Mouse (Mus musculus): ENCODE data around the gene Ppp1r1a. TPM values are rescaled to one million over a fixed set of nuclear protein-coding genes. Genes with fewer than 3 reads are reported as not detected.
A peak's percentile ranks its signal among the peaks of the same experiment; 100 is the strongest.

Gene Ppp1r1a
- polyA plus RNA-seq, 1 experiment from 2014 or later, result 23.5 TPM

GRCm38 (mm10) chr15:103501186-103501585, 36.6 kb downstream of the Ppp1r1a start:
- Histone ChIP-seq H3K9ac (replicated peaks; ENCODE audit: low read length) (no peak overlapping the region), H3K9me3 (ENCODE audit: low read length) (no peaks in the 10 kb centered on the region), H3K27me3 (ENCODE audit: insufficient read depth, low read length) (peaks cover 24% of the 10 kb centered on the region), H3K4me2 (replicated peaks; ENCODE audit: low read depth, low read length) (no peak overlapping the region), H3K27ac (ENCODE audit: low read length) (no peak overlapping the region), H3K36me3 (ENCODE audit: insufficient read depth, low read length) (no peaks in the 10 kb centered on the region), H3K4me1 (ENCODE audit: insufficient read depth, low read length) (peaks cover 16% of the 10 kb centered on the region; the same call in 1 of the 2 replicates), H3K4me3 (ENCODE audit: low read length) (no peak overlapping the region)
- ATAC-seq (ENCODE audit: low FRiP score, low TSS enrichment), result no peak
- WGBS, result 54% methylated on average over 2 of the region's 2 CpGs

DNA sequence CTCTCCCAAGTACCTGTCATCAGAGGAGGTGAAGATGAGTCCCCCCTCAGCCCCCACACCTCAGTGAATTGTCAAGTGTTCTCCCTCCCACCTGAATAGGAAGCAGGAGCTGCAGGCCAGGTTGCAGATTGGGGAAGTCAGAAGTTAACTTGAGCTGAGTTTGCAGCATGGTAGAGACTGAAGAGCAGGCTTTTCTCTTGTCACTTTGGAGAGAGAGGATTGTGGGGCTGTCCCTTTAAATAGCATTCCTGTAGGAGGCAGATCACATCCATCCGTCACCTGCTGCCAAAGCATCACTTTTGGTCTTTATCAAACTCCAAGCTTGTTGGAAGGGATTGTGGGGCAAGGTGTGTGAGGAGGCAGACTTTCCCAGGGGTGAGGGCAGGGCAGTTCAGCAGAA, 37.1 kb downstream of the Ppp1r1a start:
- no peak overlapping the region for H3K4me3 ChIP-seq (ENCODE audit: low read length)
- no peaks in the 10 kb centered on the region for H3K36me3 ChIP-seq (ENCODE audit: insufficient read depth, low read length)
- H3K9me3 ChIP-seq (ENCODE audit: low read length), result no peaks in the 10 kb centered on the region
- no peak for ATAC-seq (ENCODE audit: low FRiP score, low TSS enrichment)
- peaks cover 24% of the 10 kb centered on the region for H3K27me3 ChIP-seq (ENCODE audit: insufficient read depth, low read length)
- H3K4me1 ChIP-seq (ENCODE audit: insufficient read depth, low read length), result peaks cover 16% of the 10 kb centered on the region; the same call in 1 of the 2 replicates
- H3K27ac ChIP-seq (ENCODE audit: low read length), result no peak overlapping the region
- no peak overlapping the region for H3K4me2 ChIP-seq (replicated peaks; ENCODE audit: low read depth, low read length)
- 65% methylated on average over 1 of the region's 1 CpGs for WGBS
- H3K9ac ChIP-seq (replicated peaks; ENCODE audit: low read length), result no peak overlapping the region

DNA sequence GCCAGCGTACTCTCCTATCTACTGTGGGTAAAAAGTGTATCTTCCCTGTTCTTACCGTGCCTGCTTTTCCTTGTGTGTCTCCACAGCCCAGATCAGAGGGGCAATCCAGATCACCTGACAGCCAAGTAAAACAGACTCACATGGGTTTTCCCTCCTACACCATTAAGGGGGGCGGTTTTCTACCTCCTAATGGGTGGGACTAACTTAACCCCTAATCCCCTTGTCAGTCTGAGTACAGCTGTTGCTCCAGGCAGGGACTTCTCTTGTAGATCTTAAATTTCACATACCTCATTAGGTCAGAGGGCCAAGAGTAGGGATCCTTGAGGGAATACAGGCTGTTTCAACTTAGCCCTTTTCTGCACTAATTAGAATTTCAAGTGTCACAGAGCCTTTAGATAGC, 39.6 kb downstream of the Ppp1r1a start:
- no peak for ATAC-seq (ENCODE audit: low FRiP score, low TSS enrichment)
- peaks cover 5% of the 10 kb centered on the region; the same call in 1 of the 2 replicates for H3K27me3 ChIP-seq (ENCODE audit: insufficient read depth, low read length)
- H3K4me2 ChIP-seq (replicated peaks; ENCODE audit: low read depth, low read length), result no peak overlapping the region
- H3K9ac ChIP-seq (replicated peaks; ENCODE audit: low read length), result no peak overlapping the region
- H3K36me3 ChIP-seq (ENCODE audit: insufficient read depth, low read length), result no peaks in the 10 kb centered on the region
- H3K9me3 ChIP-seq (ENCODE audit: low read length), result no peaks in the 10 kb centered on the region
- peaks cover 13% of the 10 kb centered on the region; the same call in 1 of the 2 replicates for H3K4me1 ChIP-seq (ENCODE audit: insufficient read depth, low read length)
- H3K27ac ChIP-seq (ENCODE audit: low read length), result no peak overlapping the region
- no peak overlapping the region for H3K4me3 ChIP-seq (ENCODE audit: low read length)
- WGBS, result 24% methylated on average over 3 of the region's 3 CpGs

DNA sequence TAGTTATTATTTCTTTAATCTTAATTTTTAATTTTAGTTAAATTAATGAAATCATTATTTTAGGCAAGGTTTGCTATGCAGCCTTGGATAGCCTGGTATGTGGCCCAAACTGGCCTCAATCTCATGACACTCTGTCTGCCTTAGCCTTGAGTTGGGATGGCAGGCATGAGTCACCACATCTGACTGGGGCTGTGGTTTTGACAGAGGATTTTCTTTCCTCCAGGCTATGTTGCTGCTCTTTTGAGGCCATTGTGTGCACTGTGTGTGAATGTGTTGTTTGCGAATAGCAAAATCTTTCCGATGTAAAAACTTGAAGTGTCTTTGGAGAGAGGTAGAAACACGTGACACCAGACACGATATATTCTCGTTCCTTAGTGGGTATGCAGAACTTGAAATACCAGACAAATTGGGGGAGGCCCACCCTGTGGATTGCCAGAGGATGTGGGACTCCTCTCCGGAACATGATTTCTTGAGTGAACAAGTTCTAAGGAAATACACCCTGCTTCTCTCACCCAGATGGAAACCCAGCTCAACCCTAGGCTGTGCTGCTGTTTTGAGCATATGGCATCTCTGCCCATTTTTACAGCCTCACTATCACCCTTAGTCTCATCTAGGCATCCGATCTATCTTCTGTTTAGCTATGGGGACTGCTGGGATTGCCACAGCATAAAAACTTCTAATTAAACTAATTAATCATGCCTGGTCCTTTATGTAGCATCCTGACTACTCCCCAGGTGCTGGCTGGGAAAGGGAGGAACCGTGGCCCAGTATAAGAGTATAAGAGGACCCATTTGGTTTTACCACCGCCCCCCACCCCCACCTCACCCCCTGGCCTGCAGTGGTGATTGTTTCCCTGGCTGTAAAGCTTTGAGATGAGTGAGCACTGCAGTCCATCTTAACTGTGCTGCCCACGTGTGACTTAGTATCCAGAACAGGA, 41.3 kb downstream of the Ppp1r1a start:
- H3K27ac ChIP-seq (ENCODE audit: low read length), result no peak overlapping the region
- 59% methylated on average over 10 of the region's 10 CpGs for WGBS
- no peaks in the 10 kb centered on the region for H3K36me3 ChIP-seq (ENCODE audit: insufficient read depth, low read length)
- no peak overlapping the region for H3K4me2 ChIP-seq (replicated peaks; ENCODE audit: low read depth, low read length)
- 0 out of 2 replicates have a peak, but pooled peaks cover 5% of the 10 kb centered on the region for H3K27me3 ChIP-seq (ENCODE audit: insufficient read depth, low read length)
- H3K9me3 ChIP-seq (ENCODE audit: low read length), result no peaks in the 10 kb centered on the region
- no peak for ATAC-seq (ENCODE audit: low FRiP score, low TSS enrichment)
- peaks cover 6% of the 10 kb centered on the region; the same call in 1 of the 2 replicates for H3K4me1 ChIP-seq (ENCODE audit: insufficient read depth, low read length)
- no peak overlapping the region for H3K4me3 ChIP-seq (ENCODE audit: low read length)
- H3K9ac ChIP-seq (replicated peaks; ENCODE audit: low read length), result no peak overlapping the region

GRCm38 (mm10) chr15:103488336-103488735, 49.5 kb downstream of the Ppp1r1a start:
- 60% methylated on average over 4 of the region's 4 CpGs for WGBS
- H3K4me2 ChIP-seq (replicated peaks; ENCODE audit: low read depth, low read length), result no peak overlapping the region
- H3K4me1 ChIP-seq (ENCODE audit: insufficient read depth, low read length), result no peaks in the 10 kb centered on the region
- H3K36me3 ChIP-seq (ENCODE audit: insufficient read depth, low read length), result no peaks in the 10 kb centered on the region
- H3K27ac ChIP-seq (ENCODE audit: low read length), result no peak overlapping the region
- ATAC-seq (ENCODE audit: low FRiP score, low TSS enrichment), result no peak
- no peak overlapping the region for H3K9ac ChIP-seq (replicated peaks; ENCODE audit: low read length)
- no peaks in the 10 kb centered on the region for H3K27me3 ChIP-seq (ENCODE audit: insufficient read depth, low read length)
- no peaks in the 10 kb centered on the region for H3K9me3 ChIP-seq (ENCODE audit: low read length)
- H3K4me3 ChIP-seq (ENCODE audit: low read length), result no peak overlapping the region

- Histone ChIP-seq H3K9ac (replicated peaks; ENCODE audit: low read length) (no peak overlapping the region), H3K27ac (ENCODE audit: low read length) (no peak overlapping the region), H3K9me3 (ENCODE audit: low read length) (no peaks in the 10 kb centered on the region), H3K4me1 (ENCODE audit: insufficient read depth, low read length) (no peaks in the 10 kb centered on the region), H3K36me3 (ENCODE audit: insufficient read depth, low read length) (no peaks in the 10 kb centered on the region), H3K27me3 (ENCODE audit: insufficient read depth, low read length) (no peaks in the 10 kb centered on the region), H3K4me3 (ENCODE audit: low read length) (no peak overlapping the region), H3K4me2 (replicated peaks; ENCODE audit: low read depth, low read length) (no peak overlapping the region)
- 58% methylated on average over 1 of the region's 1 CpGs for WGBS
- ATAC-seq (ENCODE audit: low FRiP score, low TSS enrichment), result no peak
Observed at GRCm38 (mm10) chr15:103486658-103487057, 51.1 kb downstream of the Ppp1r1a start.

DNA sequence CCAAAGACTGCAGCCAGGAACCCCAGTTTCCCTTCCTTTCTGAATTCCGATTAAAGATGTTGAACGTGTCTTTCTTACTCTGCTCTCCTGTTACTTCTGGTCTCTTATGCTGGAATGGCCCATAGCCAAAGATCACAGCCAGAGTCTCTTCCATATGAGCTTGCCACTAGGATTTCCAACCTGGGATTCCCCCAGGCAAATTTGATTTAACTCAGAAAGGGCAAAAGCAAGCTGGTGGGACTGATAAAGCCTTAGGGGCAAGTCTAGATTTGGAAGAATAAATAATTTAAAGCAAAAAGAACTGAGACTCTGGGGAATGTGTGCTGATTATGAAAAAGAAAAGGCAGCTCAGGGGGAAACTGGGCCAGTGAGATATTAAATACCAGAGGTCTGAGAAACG, 52.7 kb downstream of the Ppp1r1a start:
- Histone ChIP-seq H3K9ac (replicated peaks; ENCODE audit: low read length) (no peak overlapping the region), H3K36me3 (ENCODE audit: insufficient read depth, low read length) (no peaks in the 10 kb centered on the region), H3K4me3 (ENCODE audit: low read length) (no peak overlapping the region), H3K27me3 (ENCODE audit: insufficient read depth, low read length) (no peaks in the 10 kb centered on the region), H3K4me1 (ENCODE audit: insufficient read depth, low read length) (no peaks in the 10 kb centered on the region), H3K9me3 (ENCODE audit: low read length) (no peaks in the 10 kb centered on the region), H3K27ac (ENCODE audit: low read length) (no peak overlapping the region), H3K4me2 (replicated peaks; ENCODE audit: low read depth, low read length) (no peak overlapping the region)
- ATAC-seq (ENCODE audit: low FRiP score, low TSS enrichment), result no peak
- 52% methylated on average over 3 of the region's 3 CpGs for WGBS

GRCm38 (mm10) chr15:103484490-103484889, 53.3 kb downstream of the Ppp1r1a start:
- no peaks in the 10 kb centered on the region for H3K4me1 ChIP-seq (ENCODE audit: insufficient read depth, low read length)
- no peaks in the 10 kb centered on the region for H3K27me3 ChIP-seq (ENCODE audit: insufficient read depth, low read length)
- H3K9ac ChIP-seq (replicated peaks; ENCODE audit: low read length), result no peak overlapping the region
- H3K4me2 ChIP-seq (replicated peaks; ENCODE audit: low read depth, low read length), result no peak overlapping the region
- H3K36me3 ChIP-seq (ENCODE audit: insufficient read depth, low read length), result no peaks in the 10 kb centered on the region
- H3K27ac ChIP-seq (ENCODE audit: low read length), result no peak overlapping the region
- WGBS, result 55% methylated on average over 2 of the region's 2 CpGs
- H3K9me3 ChIP-seq (ENCODE audit: low read length), result no peaks in the 10 kb centered on the region
- H3K4me3 ChIP-seq (ENCODE audit: low read length), result no peak overlapping the region
- ATAC-seq (ENCODE audit: low FRiP score, low TSS enrichment), result no peak

GRCm38 (mm10) chr15:103482488-103482887, 55.3 kb downstream of the Ppp1r1a start:
- no peak overlapping the region for H3K4me2 ChIP-seq (replicated peaks; ENCODE audit: low read depth, low read length)
- no peaks in the 10 kb centered on the region for H3K27me3 ChIP-seq (ENCODE audit: insufficient read depth, low read length)
- H3K27ac ChIP-seq (ENCODE audit: low read length), result no peak overlapping the region
- 0 out of 2 replicates have a peak, but pooled peaks have one; percentile 54 for ATAC-seq (ENCODE audit: low FRiP score, low TSS enrichment)
- H3K4me1 ChIP-seq (ENCODE audit: insufficient read depth, low read length), result no peaks in the 10 kb centered on the region
- no peaks in the 10 kb centered on the region for H3K36me3 ChIP-seq (ENCODE audit: insufficient read depth, low read length)
- 0% methylated on average over 1 of the region's 1 CpGs for WGBS
- H3K4me3 ChIP-seq (ENCODE audit: low read length), result no peak overlapping the region
- H3K9ac ChIP-seq (replicated peaks; ENCODE audit: low read length), result no peak overlapping the region
- no peaks in the 10 kb centered on the region for H3K9me3 ChIP-seq (ENCODE audit: low read length)
